Comparison of ENCODE assay signal across 9 mouse cellular contexts in genomic region chr1:193503624-193504325, GRCm38 (mm10).
DNase-seq lines count a peak whose midpoint lies in the region; ATAC-seq and TF ChIP-seq lines count a peak whose summit lies in the region.
"Had no signal": no experiment of that assay in that cellular context is flagged by ENCODE, and none has a peak within 500 bp of the region (broad histone marks: within the 10 kb centered on the region; RNA-seq: fewer than 3 reads in every experiment).

No protein-coding gene starts in this region.

- H3K4me3 ChIP-seq in CH12.LX (replicated peaks in 1 of 3; ENCODE audit: low read depth in 2 of 3, low read length in 2 of 3, poor library complexity in 1 of 3) = no peak overlapping the region
- no peak overlapping the region for H3K4me3 ChIP-seq in cortical plate, adult 2 months (ENCODE audit: insufficient read depth, low read length)
- H3K4me3 ChIP-seq in heart, embryonic 14.5 days (ENCODE audit: control insufficient read depth in 1 of 2, insufficient read depth in 1 of 2, low read depth in 1 of 2, low read length in 2 of 2) = no peak overlapping the region
- no peak overlapping the region for H3K4me3 ChIP-seq in lung, embryonic 15.5 days
- H3K4me3 ChIP-seq: heart, embryonic 15.5 days had no signal

- TF ChIP-seq EP300 in CH12.LX (IDR thresholded peaks at IDR 0.05; ENCODE audit: low read length) = no peak

- H3K9me3 ChIP-seq in CH12.LX (replicated peaks; ENCODE audit: low read length) = no peaks in the 10 kb centered on the region
- H3K9me3 ChIP-seq in heart, embryonic 14.5 days (ENCODE audit: control insufficient read depth, low read length) = no peaks in the 10 kb centered on the region
- no peaks in the 10 kb centered on the region for H3K9me3 ChIP-seq in lung, embryonic 15.5 days
- H3K9me3 ChIP-seq: heart, embryonic 15.5 days had no signal

- TF ChIP-seq POLR2A in CH12.LX (IDR thresholded peaks at IDR 0.05; ENCODE audit: low read depth, low read length) = no peak
- no peak for TF ChIP-seq POLR2A in cortical plate, adult 2 months (IDR thresholded peaks at IDR 0.05; ENCODE audit: extremely low read depth, insufficient read depth, low read length)

- H3K9ac ChIP-seq in CH12.LX (ENCODE audit: insufficient read depth, low read depth) = no peak overlapping the region
- H3K9ac ChIP-seq in heart, embryonic 14.5 days (ENCODE audit: low read length) = no peak overlapping the region
- no peak overlapping the region for H3K9ac ChIP-seq in lung, embryonic 15.5 days
- H3K9ac ChIP-seq: heart, embryonic 15.5 days had no signal

- no peaks in the 10 kb centered on the region for H3K4me1 ChIP-seq in CH12.LX (ENCODE audit: control insufficient read depth in 1 of 2, insufficient read depth in 2 of 2)
- H3K4me1 ChIP-seq in cortical plate, adult 2 months (ENCODE audit: control insufficient read depth, insufficient read depth, low read length) = peaks cover 1% of the 10 kb centered on the region; the same call in 1 of the 2 replicates
- H3K4me1 ChIP-seq in heart, embryonic 14.5 days (ENCODE audit: control insufficient read depth in 2 of 2, insufficient read depth in 2 of 2, low read length in 2 of 2) = no peaks in the 10 kb centered on the region
- peaks cover 8% of the 10 kb centered on the region; the same call in 1 of the 2 replicates for H3K4me1 ChIP-seq in lung, embryonic 15.5 days
- H3K4me1 ChIP-seq: heart, embryonic 15.5 days had no signal

- dilution Hi-C loops in CH12.LX (cut with MboI; ENCODE audit: extremely low pct_ligation_motif_present, extremely low pct_unique_long_range_greater_than_20kb, low sequenced_read_pairs) = no loop called here

- TF ChIP-seq RAD21 in CH12.LX (IDR thresholded peaks at IDR 0.05; ENCODE audit: low read depth, low read length) = peak; percentile 59

- in situ Hi-C loops in CH12.LX (cut with MboI; ENCODE audit: low pct_ligation_motif_present, low pct_unique_long_range_greater_than_20kb, low sequenced_read_pairs) = no loop called here

- peak; percentile 15 for DNase-seq in CH12.LX (ENCODE audit: extremely low read depth)
- peak; percentile 85 for DNase-seq in adipocyte (ENCODE audit: low spot score)
- peak; percentile 65 for DNase-seq in layer of hippocampus, adult 11-12 months (ENCODE audit: low spot score)
- peak; percentile 61 for DNase-seq in right cerebral cortex, adult 18-20 months
- no peak for DNase-seq in spleen, adult 12 weeks (ENCODE audit: low spot score)

- TF ChIP-seq CTCF in CH12.LX (conservative IDR thresholded peaks at IDR 0.05 in 1 of 2, IDR thresholded peaks at IDR 0.05 in 1 of 2; ENCODE audit: low read depth in 2 of 2, low read length in 2 of 2) = peak; percentile 71 to 87
- TF ChIP-seq CTCF in cortical plate, adult 2 months (IDR thresholded peaks at IDR 0.05; ENCODE audit: extremely low read depth, insufficient read depth, low read length) = peak; percentile 81

- 29% methylated on average over 3 of the region's 3 CpGs for WGBS in heart, embryonic 14.5 days
- 23% methylated on average over 3 of the region's 3 CpGs for WGBS in lung, embryonic 15.5 days

- no peak overlapping the region for H3K4me2 ChIP-seq in CH12.LX (ENCODE audit: insufficient read depth, low read depth, poor library complexity, severe bottlenecking)
- H3K4me2 ChIP-seq in heart, embryonic 14.5 days (ENCODE audit: low read length) = no peak overlapping the region
- H3K4me2 ChIP-seq in lung, embryonic 15.5 days = no peak overlapping the region
- H3K4me2 ChIP-seq: heart, embryonic 15.5 days had no signal

- H3K27me3 ChIP-seq in CH12.LX (replicated peaks) = peaks cover 78% of the 10 kb centered on the region
- H3K27me3 ChIP-seq in heart, embryonic 14.5 days (ENCODE audit: control insufficient read depth, insufficient read depth, low read length) = no peaks in the 10 kb centered on the region
- H3K27me3 ChIP-seq in lung, embryonic 15.5 days = no peaks in the 10 kb centered on the region
- H3K27me3 ChIP-seq: heart, embryonic 15.5 days had no signal

- 0 out of 2 replicates have a peak, but pooled peaks have one; percentile 50 for ATAC-seq in heart, embryonic 14.5 days (ENCODE audit: insufficient number of reproducible peaks, insufficient read depth, low FRiP score, low read depth)
- ATAC-seq in lung, embryonic 15.5 days (ENCODE audit: borderline replicate concordance, extremely low read depth, low FRiP score, low TSS enrichment) = 0 out of 2 replicates have a peak, but pooled peaks have one; percentile 33

- no peaks in the 10 kb centered on the region for H3K36me3 ChIP-seq in CH12.LX (replicated peaks in 1 of 2; ENCODE audit: control insufficient read depth in 1 of 2, insufficient read depth in 1 of 2, low read length in 1 of 2)
- no peaks in the 10 kb centered on the region for H3K36me3 ChIP-seq in heart, embryonic 14.5 days (ENCODE audit: control insufficient read depth, insufficient read depth, low read length)
- no peaks in the 10 kb centered on the region for H3K36me3 ChIP-seq in lung, embryonic 15.5 days
- H3K36me3 ChIP-seq: heart, embryonic 15.5 days had no signal

- H3K79me2 ChIP-seq in CH12.LX (replicated peaks; ENCODE audit: control insufficient read depth, extremely low read depth, insufficient read depth, poor library complexity, severe bottlenecking) = no peaks in the 10 kb centered on the region

- no peak overlapping the region for H3K27ac ChIP-seq in CH12.LX (ENCODE audit: insufficient read depth, low read depth)
- H3K27ac ChIP-seq in cortical plate, adult 2 months (ENCODE audit: insufficient read depth, low read length) = no peak overlapping the region
- H3K27ac ChIP-seq in heart, embryonic 14.5 days (replicated peaks in 1 of 2; ENCODE audit: control insufficient read depth in 1 of 2, insufficient read depth in 1 of 2, low read depth in 2 of 2, low read length in 2 of 2) = no peak overlapping the region
- H3K27ac ChIP-seq in lung, embryonic 15.5 days = no peak overlapping the region
- H3K27ac ChIP-seq: heart, embryonic 15.5 days had no signal

TF ChIP-seq in CH12.LX, 34 proteins besides CTCF, POLR2A, EP300 and RAD21:
- TF ChIP-seq IRF4 (IDR thresholded peaks at IDR 0.05; ENCODE audit: low read depth, low read length) (0 out of 2 replicates have a peak, but pooled peaks have one; percentile 18), SIN3A (IDR thresholded peaks at IDR 0.05; ENCODE audit: low read length) (no peak), SMC3 (IDR thresholded peaks at IDR 0.05; ENCODE audit: low read depth, low read length) (peak; percentile 56)
